Mouse (Mus musculus) ES-Bruce4 (cell line): ENCODE data around the gene Prpf8. TPM values are rescaled to one million over a fixed set of nuclear protein-coding genes. Genes with fewer than 3 reads are reported as not detected.
"Not testable (repeated sequence)": the region's sequence is repeated elsewhere in the genome, so short reads cannot be mapped to it uniquely, and the experiment has no call there.

ENCODE experiments used
- H3K27ac ChIP-seq: 2 replicates; pipeline ENCODE4 v1.5.1; 2012; ENCODE audit warnings: low read length, inconsistent platforms; ENCODE audit not compliant: insufficient read depth
- H3K27me3 ChIP-seq: 2 replicates; pipeline ENCODE4 v1.6.1; 2012; ENCODE audit warnings: mild to moderate bottlenecking, low read length, inconsistent platforms; ENCODE audit not compliant: control insufficient read depth, poor library complexity, insufficient read depth, severe bottlenecking
- H3K36me3 ChIP-seq: 2 replicates; pipeline ENCODE4 v1.6.1; 2012; ENCODE audit warnings: inconsistent platforms, mild to moderate bottlenecking, low read length, moderate library complexity; ENCODE audit not compliant: control insufficient read depth, poor library complexity, insufficient read depth, severe bottlenecking
- H3K4me1 ChIP-seq: one replicate; pipeline ENCODE4 v1.8.1; 2011; ENCODE audit warnings: low read length; ENCODE audit not compliant: control insufficient read depth, insufficient read depth
- H3K4me3 ChIP-seq: 2 replicates; pipeline ENCODE4 v1.5.1; 2011; ENCODE audit warnings: low read depth, mild to moderate bottlenecking, low read length
- H3K9ac ChIP-seq: 2 replicates; pipeline ENCODE4 v1.6.1; 2012; ENCODE audit warnings: low read depth, mild to moderate bottlenecking, inconsistent platforms; ENCODE audit not compliant: poor library complexity, severe bottlenecking
- H3K9me3 ChIP-seq: replicated peaks from 2 replicates; pipeline ENCODE4 v1.6.1; 2012; ENCODE audit warnings: mild to moderate bottlenecking, low read length, inconsistent platforms; ENCODE audit not compliant: control insufficient read depth, poor library complexity, insufficient read depth, severe bottlenecking
- CTCF ChIP-seq: IDR thresholded peaks from one replicate; pipeline ENCODE4 v1.8.1; 2011; ENCODE audit warnings: low read depth, low read length
- EP300 ChIP-seq: IDR thresholded peaks from 2 replicates; pipeline ENCODE4 v1.6.1; 2011; ENCODE audit warnings: low read depth, low read length; ENCODE audit not compliant: insufficient read depth
- POLR2A ChIP-seq: IDR thresholded peaks from one replicate; pipeline ENCODE4 v1.8.1; 2011; ENCODE audit warnings: low read length; ENCODE audit not compliant: insufficient read depth
- polyA plus RNA-seq: library from polyadenylated mRNA; stranded (reverse); fragments of >200 nt; gene quantifications from 2 replicates; pipeline ENCODE4 v1.2.4, GENCODE M21; 2011; ENCODE audit warnings: low read depth; ENCODE audit not compliant: missing spikeins, insufficient read depth, insufficient read length

The Prpf8 gene
- polyA plus RNA-seq, 1 experiment = 212 TPM

GRCm38 (mm10) chr11:75452081-75452480 is 34.5 kb upstream of the Prpf8 start:
- H3K27me3 ChIP-seq = no peaks in the 10 kb centered on the region
- TF ChIP-seq POLR2A (no peak), CTCF (no peak), EP300 (no peak)
- no peak overlapping the region for H3K27ac ChIP-seq
- no peaks in the 10 kb centered on the region for H3K9me3 ChIP-seq
- H3K4me3 ChIP-seq = no peak overlapping the region
- no peak overlapping the region for H3K9ac ChIP-seq
- no peaks in the 10 kb centered on the region for H3K4me1 ChIP-seq
- H3K36me3 ChIP-seq = no peaks in the 10 kb centered on the region

DNA sequence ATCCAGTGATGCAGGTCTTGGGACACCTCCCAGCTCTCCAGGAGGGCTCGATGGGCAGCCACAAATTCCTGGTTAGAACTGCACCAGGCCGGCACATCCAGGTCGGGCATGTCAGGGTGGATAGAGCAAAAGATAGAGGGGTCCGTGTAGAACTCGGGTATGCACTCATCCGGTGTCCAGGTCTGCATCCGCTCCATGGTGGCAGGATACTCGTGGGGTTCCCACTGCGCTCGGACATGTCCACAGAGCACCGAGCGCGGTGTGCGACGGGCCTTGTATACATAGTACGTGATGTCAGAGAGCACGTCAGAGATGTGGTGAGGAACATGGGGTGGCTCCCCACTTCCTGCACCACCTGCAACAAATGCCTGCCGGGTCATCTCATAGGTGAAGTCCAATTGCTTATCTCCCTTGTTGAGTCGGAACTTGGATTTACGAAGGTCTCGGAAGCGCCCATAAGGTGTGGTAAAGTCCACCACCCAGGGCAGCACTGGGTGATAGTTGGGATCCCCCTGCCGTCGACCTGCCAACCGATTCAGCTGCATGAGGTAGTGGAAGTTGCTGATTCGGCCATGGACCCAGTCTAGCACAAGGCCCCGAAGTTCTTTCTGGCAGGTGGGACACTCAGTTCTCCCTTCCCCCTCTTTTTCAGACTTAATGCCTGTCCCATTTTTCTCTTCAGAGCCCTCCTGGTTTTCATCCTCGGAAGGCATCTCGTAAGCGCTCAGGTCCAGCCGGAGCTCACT is 33.6 kb upstream of the Prpf8 start:
- H3K27me3 ChIP-seq = no peaks in the 10 kb centered on the region
- no peaks in the 10 kb centered on the region for H3K4me1 ChIP-seq
- no peak overlapping the region for H3K27ac ChIP-seq
- no peaks in the 10 kb centered on the region for H3K9me3 ChIP-seq
- no peaks in the 10 kb centered on the region for H3K36me3 ChIP-seq
- H3K9ac ChIP-seq = no peak overlapping the region
- TF ChIP-seq POLR2A (no peak), EP300 (no peak), CTCF (no peak)
- H3K4me3 ChIP-seq = no peak overlapping the region

GRCm38 (mm10) chr11:75453991-75454930 is 32.4 kb upstream of the Prpf8 start, which contains the start of gene Wdr81:
Gene Wdr81 (minus strand): TSS chr11:75454717.
- H3K4me1 ChIP-seq = no peaks in the 10 kb centered on the region
- peak within 1 kb of the TSS; percentile 43 for H3K9ac ChIP-seq
- TF ChIP-seq POLR2A (no peak), CTCF (peak; percentile 8), EP300 (no peak)
- no peaks in the 10 kb centered on the region for H3K9me3 ChIP-seq
- H3K27me3 ChIP-seq = no peaks in the 10 kb centered on the region
- no peak within 1 kb of the TSS for H3K27ac ChIP-seq
- peak within 1 kb of the TSS; percentile 57 for H3K4me3 ChIP-seq
- no peaks in the 10 kb centered on the region for H3K36me3 ChIP-seq

DNA sequence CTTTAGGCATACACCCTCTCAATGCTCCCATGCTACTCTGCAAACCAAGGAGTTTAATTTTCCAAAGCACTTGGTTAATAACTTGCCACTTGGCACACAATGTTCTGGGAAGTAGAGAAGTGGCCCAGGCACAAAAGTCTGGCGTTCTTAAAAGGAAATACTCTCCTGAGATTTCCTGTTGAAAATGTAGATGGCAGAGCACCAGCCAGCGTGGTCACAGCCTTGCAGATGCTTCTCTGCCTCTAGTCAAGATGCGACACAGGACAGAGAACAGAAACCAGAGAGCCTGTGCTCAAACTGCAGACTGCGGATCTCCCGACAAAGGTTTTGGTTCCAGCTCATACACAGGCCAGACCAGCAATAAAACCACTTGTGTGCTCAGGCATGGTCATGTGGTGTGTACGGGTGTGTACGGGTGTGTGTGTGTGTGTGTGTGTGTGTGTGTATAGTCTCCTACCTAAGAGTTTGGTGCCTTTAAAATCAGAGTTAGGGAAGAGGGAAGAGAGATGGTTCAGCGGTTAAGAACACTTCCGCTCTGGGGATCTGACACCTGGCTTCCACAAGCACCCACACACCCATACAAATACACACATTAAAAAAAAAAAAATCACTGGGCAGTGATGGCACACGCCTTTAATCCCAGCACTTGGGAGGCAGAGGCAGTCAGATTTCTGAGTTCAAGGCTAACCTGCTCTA is 31.4 kb upstream of the Prpf8 start:
- peak overlapping the region; percentile 43; the same call in 1 of the 2 replicates for H3K9ac ChIP-seq
- H3K27ac ChIP-seq = no peak overlapping the region
- peak overlapping the region; percentile 22 for H3K4me3 ChIP-seq
- no peaks in the 10 kb centered on the region for H3K36me3 ChIP-seq
- H3K4me1 ChIP-seq = no peaks in the 10 kb centered on the region
- H3K27me3 ChIP-seq = no peaks in the 10 kb centered on the region
- H3K9me3 ChIP-seq = no peaks in the 10 kb centered on the region
- no peak for TF ChIP-seq EP300
- no peak for TF ChIP-seq CTCF
- no peak for TF ChIP-seq POLR2A

DNA sequence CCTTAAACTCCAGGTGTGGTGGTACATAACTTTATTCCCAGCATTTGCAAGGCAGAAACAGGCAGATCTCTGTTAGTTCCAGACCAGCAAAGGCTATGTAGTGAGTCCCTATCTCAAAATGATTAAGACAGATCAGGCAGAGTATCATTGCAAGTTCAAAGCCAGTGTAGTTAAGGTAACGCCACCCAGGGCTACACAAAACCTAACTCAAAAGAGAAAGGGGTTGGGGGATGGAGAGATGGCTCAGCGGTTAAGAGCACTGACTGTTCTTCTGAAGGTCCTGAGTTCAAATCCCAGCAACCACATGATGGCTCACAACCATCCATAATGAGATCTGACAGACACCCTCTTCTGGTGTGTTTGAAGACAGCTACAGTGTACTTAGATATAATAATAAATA is 30.6 kb upstream of the Prpf8 start:
- not testable (repeated sequence) for H3K9me3 ChIP-seq, H3K4me3 ChIP-seq, H3K4me1 ChIP-seq, H3K27ac ChIP-seq, H3K27me3 ChIP-seq, H3K36me3 ChIP-seq, H3K9ac ChIP-seq
